Mouse (Mus musculus) spleen, adult 2 months (tissue): Measurements from ENCODE around the gene Gpr27.

ENCODE experiments used
- CTCF ChIP-seq: fragments of 200-500 bp; IDR thresholded peaks from 2 replicates; pipeline ENCODE4 v1.5.1; 2011; ENCODE audit warnings: mild to moderate bottlenecking, inconsistent platforms; ENCODE audit not compliant: insufficient read depth, insufficient read length, insufficient replicate concordance; ENCODE audit errors: extremely low read depth
- POLR2A ChIP-seq: fragments of 200-500 bp; IDR thresholded peaks from 2 replicates; pipeline ENCODE4 v1.6.1; 2011; ENCODE audit warnings: low read depth, low read length, inconsistent platforms

DNA sequence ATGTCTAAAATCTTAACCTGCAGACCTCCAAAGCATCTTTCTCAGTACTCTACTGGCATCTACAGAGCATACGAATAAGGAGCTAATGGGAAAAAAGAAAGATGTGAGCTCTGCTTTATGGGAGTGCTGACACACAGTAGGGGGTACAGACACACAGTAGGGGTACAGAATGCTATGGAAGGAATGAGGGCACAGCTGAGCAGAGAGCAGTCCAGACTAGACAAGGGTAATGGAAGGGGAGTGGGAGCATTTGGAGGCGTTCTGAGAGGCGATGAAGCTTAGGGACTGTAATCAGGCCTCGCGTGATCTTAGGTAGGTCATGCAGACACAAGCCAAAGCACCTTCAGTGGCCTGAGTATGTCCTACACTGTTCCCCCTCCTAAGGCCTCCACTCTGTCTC is 8.5 kb upstream of the Gpr27 start:
- TF ChIP-seq CTCF, result no peak
- no peak for TF ChIP-seq POLR2A
